Mouse (Mus musculus) 416B (cell line): ENCODE data around the gene Fn3k.

Experiments used
- DNase-seq: peaks from one replicate; pipeline ENCODE4 v3.0.0; 2011; ENCODE audit warnings: low read depth

Gene Fn3k

GRCm38 (mm10) chr11:121451753-121452635 lies 17.3 kb downstream of the Fn3k start, which contains the start of gene Tbcd:
Gene Tbcd (plus strand): TSS chr11:121451949.
- DNase-seq: peak; percentile 97

- peak; percentile 17 for DNase-seq
Measured at GRCm38 (mm10) chr11:121457874-121458273, 23.2 kb downstream of the Fn3k start.

DNA sequence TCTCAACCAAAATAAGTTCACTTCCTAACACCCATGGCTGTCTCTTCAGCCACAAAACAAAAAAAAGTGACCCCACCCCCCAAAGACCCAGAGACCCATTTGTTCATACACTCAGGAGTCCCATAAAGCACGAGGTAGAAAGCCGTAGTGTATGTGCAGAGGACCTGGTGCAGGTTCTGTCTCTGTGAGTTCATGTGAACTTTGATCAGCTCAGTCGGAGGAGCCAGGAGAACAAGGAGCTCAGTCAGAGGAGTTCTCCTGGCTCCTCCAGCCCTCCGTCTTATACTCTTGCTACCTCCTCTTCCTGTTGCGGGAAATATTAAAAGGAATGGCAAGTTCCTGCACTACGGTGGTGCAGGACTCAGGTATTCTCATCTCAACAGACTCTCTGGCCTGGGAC lies 32.7 kb downstream of the Fn3k start:
- DNase-seq: no peak

DNA sequence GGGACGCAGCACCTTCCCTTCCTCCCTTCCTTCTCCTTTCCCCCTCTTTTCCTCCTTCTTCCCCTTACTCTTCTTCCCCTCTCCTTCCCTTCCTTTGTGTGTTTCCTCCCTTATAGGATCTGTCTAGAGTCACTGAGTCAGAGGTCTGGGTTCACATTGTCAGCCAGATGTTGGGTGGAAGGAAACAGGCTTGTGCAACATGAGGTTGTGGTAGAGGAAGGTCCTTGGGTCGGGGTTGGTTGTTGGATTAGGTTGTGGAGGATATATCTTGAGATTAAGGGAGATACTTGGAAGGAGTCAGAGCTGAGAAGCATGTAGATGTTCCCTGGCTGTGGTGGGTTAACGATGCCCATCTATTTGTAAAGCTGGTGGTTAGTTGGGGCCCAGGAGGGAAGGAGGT lies 40.1 kb downstream of the Fn3k start:
- DNase-seq: peak; percentile 91

- peak; percentile 89 for DNase-seq
Measured at GRCm38 (mm10) chr11:121475699-121476415, 41.1 kb downstream of the Fn3k start.

GRCm38 (mm10) chr11:121479476-121480203 lies 44.9 kb downstream of the Fn3k start:
- no peak for DNase-seq

DNA sequence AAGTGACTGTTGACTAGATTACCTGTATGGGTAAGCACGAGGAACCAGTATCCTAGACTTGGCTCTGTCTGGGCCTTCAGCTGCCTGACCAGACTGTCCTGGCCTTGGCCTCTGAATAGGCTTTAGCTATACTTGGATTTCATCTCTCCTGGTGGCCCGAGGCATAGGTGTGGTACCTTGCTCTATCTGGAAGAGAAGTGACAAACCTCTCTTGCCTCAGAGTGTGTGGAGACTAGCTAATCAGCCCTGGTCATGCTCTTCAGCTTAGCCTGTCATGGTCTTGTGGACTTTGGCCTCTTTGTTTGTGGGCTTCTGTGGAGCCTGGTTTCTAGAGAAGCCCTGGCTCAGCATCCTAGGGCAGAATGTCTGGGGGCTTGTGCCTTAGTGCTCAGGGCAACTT lies 46.4 kb downstream of the Fn3k start:
- DNase-seq: no peak

DNA sequence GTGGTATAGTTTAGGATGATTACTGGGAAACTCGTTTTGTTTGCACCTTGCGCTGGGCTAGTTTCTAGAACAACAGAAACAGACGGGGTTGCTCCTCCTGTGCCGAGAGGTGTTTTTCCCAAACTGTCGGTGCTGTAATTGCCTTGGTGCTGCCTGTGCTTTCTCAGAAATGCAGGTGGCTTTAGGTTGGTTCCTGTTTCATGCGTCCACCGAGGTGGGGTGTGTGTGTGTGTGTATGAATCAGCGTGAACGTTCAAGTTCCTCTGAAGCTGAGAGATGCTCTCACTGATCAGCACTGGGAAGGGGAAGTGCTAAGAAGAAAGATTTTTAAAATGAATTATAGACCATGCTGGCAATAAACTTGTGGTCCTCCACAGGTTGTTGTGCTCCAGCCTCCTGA lies 51.2 kb downstream of the Fn3k start:
- peak; percentile 42 for DNase-seq

GRCm38 (mm10) chr11:121490651-121491050 lies 55.9 kb downstream of the Fn3k start:
- no peak for DNase-seq
